Mouse (Mus musculus) kidney, adult 9 months (tissue): ENCODE data around the gene Tcl1b1.
"Not testable (repeated sequence)": the region's sequence is repeated elsewhere in the genome, so short reads cannot be mapped to it uniquely, and the experiment has no call there.

Source experiments
- DNase-seq: peaks from one replicate; pipeline ENCODE4 v3.0.0; 2022

Gene Tcl1b1

DNA sequence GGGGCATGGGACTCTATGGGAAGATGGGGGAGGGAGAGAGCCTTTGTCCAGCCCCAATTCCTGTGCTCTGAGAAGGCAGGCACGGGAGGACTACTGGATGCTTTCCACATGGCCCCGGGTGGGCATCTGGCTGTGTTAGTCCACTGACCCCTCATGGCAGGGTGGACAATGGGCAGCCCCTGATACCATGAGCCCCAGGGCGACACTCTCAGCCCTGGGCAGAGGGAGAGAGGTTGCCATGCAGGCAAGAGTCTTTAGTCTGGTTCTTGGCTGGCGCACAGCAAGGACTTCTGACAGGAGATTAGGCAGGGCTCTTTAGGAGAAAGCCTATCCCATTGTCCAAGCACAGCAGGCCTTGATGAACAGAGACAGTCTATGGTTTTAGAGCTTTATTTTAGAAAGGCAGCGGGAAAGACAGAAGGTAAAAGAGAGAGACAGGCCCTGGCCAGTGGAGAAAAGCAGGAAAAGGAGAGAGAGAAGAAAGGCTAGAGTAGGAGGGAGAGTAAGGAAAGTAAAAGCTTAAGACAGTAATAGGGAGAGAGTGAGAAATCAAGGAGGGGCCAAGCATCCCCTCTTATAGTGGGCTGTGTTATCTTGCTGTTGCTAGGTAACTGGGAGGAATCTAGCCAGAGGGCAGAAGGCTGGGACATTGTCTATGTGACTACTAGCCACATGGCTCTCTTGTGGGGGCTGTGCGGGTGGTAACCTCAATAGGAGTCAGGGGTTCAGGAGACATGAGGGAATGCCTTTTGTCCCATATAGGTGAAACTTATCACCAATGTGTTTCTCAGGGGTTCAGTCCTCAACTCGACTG lies 40.4 kb downstream of the Tcl1b1 start:
- DNase-seq, result not testable (repeated sequence)

DNA sequence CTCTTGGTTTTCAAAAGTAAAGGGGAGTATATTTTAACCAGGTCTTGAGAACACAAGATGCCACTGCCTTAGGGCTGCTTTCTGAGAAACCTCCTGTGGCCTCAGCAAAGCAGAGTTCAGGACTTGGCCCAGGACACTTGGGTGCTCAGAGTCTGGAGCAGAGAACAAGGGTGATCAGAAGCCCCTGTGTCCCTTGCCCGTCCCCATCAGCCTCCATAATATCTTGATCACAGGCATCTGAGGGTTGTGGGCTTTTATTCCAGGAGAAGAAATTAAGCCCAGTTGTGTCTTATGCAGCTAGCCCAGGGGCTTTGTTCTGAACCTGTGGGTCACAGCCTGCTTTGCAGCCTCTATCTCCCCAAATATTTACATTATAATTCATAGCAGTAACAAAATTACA lies 42.2 kb downstream of the Tcl1b1 start, which contains the start of gene Tcl1b4:
TSS of gene Tcl1b4 (plus strand) at position 301 of the 400 bp plus-strand sequence.
- not testable (repeated sequence) for DNase-seq

DNA sequence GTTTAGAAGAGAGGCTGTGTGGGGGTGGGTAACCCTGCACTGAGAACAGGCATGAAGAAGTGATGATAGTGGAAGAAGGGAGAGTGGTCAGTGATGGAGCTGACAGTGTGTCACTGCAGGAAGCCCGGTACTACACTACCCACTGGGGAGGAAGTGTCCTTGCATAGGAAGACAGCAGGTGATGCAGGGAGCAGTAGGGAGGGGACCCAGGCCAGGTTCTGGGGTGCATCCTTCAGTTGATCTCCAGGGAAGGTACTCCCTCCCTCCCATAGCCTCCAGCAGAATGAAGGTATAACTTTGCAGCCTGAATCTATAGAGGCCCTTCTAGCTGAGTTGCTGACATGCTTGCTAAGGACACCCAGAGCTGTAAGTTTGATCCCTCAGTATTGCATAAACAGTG lies 47.6 kb downstream of the Tcl1b1 start:
- DNase-seq, result no peak

DNA sequence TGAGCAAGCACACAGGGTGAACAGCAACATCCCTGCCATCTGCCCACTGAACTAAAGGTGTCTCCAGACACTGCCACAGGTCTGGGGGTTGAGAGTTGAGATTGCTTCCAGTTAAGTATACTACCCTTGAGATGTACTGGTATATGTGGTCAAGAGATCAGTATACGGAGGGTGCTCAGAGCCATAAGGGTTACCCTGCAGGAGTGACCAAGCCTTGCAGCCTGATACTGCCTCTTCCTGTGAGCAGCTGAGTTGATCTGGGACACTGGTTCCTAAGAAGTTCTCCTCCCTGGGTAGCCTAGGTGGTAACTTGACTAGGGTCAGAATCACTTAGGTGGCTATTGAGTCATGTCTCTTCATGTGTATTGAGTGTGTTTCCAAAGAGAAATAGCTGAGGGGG lies 49.0 kb downstream of the Tcl1b1 start:
- DNase-seq, result no peak

DNA sequence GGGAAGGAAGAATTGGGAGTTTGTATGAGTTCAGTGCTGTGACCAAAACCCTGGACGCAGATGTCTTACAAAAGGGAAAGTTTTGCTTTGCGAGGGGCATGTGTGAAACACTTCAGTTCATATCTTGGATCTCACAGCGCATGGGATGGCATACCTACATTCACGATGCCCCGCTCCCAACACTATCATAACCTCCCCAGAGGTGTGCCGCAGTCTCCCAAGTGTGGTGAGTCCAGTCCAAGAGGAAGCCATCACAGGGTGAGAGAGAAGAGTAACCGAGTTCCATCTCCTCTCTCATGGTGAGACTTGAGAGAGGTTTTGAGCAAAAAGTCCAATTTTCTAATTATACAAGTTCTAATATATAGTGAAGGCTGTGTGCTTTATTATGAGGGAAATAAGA lies 49.7 kb downstream of the Tcl1b1 start:
- no peak for DNase-seq
